Mouse (Mus musculus) ES-CJ7 (cell line): Measurements from ENCODE around the gene Ube4b.

Experiments used
- DNase-seq: peaks from one replicate; pipeline ENCODE4 v3.0.0; 2011; ENCODE audit warnings: low read depth, low spot score

The Ube4b gene

DNA sequence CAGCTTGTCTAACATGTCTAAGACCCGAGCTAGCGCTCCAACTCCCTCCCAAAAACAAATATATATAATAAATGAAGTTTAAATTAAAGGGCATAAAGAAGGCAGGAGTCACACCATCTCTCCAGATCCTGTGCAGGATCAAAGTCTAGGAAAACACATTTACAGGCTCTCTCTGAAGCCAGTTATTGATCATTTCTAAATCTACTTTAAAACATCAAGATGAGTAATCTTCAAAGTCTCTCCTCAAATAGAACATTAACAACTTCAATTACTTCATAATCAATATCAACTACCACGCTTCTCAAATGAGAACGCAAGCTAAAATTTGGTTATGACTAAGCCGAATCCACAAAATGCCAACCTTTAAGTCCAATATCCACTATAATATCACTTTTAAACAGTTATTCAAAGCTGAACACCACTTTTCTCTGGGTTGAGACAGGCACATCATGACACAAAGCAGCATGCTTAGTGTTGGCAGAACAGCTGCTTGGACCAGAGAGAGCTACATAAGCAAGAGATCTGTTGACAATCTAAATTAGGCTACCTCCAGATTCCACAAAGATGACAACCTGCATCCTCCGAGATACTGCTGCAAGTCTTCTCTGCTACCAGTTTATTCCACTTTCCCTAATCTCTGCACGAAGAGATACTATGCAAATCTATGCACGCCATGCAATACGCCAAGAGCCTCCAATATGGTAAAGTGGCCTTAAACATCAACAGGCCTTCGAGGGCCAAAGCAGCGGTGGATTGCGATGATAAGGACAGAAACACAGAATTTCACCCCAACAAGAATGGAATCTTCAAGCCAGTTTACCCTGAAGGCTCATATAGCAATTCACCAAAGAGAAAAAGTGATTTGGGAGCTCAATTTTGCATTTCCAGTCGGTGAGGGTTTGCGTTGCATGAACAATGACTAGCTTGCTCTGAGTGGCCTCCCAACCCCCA, 120.5 kb downstream of the Ube4b start:
- no peak for DNase-seq

DNA sequence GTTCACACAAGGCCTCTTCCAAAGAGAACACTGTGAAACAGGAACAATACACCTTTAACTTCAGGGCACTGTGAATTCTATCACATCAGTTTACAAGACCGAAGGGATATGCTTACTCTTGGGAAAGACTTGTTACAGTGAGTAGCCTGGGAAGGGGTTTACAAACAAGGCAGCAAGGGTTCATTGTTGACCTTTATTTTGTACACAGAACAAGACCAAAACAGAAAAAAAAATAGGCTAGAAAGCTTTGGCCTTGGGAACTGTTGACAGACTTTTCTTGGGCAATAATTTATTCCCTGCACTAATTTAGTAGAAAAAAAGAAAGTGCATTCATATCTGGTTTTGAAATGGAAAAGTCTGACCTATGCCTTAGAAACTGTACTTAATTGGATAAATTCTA, 122.1 kb downstream of the Ube4b start:
- no peak for DNase-seq

DNA sequence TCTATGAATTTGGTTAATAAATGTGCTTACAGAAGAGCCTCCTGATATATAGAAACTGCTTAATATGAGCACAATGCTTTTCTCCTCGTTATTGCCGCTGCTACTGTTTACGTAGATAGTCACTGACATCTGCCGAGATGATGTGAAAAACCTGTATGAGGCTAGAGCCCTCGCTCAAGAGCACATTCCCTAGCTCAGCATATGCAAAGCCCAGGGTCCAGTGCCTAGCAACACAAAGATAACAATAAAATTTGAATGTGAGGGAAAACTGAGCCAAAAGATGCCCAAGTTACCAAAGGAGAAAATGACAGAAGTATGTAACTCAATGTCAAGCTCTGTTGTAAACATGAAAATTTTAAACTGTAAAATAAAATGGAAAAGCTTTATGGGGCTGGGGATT, 123.0 kb downstream of the Ube4b start:
- no peak for DNase-seq

DNA sequence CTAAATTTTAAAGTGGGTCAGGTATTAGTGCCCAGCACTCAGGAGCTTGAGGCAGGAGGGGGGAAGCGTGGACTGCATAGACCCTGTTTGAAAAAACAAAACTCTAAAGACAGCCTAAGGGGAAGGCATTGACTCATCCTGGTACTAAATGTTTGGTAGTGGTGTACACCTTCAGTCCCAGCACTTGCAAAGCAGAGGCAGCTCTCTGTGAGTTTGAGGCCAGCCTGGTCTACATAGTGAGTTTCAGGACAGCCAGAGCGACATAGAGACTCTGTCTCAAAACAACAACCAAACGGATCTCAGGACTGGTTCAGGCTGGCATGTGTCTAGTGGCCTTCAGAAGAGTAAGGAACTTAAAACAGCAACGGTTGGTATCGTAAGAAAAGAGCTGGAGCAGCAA, 123.8 kb downstream of the Ube4b start:
- no peak for DNase-seq

DNA sequence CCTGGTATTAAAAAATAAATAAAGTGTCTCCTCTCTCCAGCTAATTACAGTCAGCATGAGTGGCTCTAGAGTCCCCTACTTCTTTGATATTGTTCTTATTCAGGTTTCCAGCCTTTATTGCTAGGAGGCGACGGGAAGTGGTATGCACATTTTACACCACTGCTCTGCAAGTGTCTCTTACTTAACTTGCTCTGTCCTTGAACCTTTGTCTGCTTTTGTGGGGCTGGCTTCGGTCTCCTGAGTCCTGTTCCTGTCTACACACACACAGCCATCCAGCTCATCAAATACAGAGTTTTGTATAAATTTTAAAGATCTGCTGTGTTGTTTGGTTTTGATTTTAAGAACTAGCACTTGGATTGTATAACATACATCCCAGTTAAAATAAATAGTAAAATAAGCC, 124.4 kb downstream of the Ube4b start:
- peak; percentile 29 for DNase-seq

DNA sequence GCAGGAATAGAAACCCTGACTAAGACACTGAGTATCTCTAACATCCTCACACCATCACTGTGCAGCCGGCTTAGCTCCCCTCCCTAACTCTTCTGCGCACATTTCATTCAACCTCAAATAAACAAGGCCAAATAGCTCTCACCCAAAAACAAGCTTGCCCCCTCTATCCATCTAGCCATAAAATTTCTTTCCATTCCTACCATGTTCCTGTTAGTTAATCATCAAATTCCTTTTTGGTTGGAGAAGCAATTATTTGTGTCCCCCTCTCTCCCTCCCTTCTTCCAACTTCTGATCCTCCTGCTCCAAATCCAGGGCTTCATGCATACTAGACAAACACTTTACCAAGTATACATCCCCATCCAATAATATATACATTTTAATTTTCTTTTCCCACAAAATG, 130.0 kb downstream of the Ube4b start:
- no peak for DNase-seq

DNA sequence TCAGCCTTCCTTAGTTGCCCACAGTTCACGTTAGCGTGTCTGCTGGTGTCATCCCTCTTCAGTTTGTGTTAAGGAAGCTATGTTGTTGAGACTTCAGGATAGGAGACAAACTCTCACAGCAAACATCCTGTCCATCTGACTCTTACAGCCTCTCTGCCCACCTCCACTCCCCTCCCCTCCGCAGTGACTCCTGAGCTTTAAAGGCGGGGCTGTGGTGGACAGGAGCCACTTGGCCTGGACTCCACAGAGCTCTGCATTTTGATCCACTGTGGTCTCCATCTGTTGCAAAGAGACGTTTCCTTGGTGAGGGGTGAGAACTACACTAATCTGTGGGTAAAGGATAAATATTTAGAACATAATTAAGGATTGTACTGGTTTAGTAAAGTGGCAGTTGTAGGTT, 133.6 kb downstream of the Ube4b start:
- DNase-seq = no peak

DNA sequence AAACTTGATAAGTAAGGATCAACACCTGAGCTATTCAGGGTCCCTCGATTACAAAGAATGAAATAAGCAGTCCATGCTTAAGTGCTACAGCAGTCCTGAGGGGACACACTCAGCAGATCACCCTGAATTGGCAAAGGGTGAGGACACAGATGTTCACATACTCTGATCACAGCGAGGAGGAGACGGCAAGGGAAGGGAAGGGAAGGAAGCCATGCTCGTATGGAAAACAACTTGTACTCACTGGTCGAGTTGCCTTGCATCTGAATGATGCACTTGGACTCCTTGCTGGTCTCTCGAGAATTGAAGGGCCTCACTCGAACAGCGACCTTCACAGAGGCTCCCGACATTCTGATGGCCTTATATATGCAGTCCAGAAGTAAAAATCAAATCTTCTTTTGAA, 135.5 kb downstream of the Ube4b start:
- no peak for DNase-seq

DNA sequence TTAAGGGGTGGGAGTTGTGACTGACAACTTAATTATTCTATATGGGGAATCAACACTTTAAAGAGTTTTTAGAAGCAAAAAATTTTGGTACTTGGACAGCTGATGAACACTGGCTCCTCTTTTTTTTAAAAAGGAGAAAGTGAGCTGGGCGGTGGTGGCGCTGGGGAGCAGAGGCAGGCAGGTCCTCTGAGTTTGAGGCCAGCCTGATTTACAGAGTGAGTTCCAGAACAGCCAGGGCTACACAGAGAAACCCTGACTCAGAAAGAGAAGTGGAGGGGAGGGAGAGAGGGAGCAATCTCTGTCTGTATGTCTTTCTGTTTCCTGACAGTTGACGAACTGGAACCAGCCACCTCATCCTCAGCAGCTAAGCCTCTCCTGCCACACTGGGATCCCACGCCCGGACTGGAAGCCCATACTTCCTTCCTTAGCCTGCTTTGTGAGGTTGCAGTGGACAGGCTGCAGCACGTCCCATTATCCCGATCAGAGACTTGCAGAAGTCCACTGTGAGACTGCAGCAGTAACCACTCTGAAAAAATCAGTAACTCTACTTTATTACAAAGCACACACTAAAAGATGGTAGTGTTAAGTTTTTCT, 136.3 kb downstream of the Ube4b start:
- DNase-seq = no peak

DNA sequence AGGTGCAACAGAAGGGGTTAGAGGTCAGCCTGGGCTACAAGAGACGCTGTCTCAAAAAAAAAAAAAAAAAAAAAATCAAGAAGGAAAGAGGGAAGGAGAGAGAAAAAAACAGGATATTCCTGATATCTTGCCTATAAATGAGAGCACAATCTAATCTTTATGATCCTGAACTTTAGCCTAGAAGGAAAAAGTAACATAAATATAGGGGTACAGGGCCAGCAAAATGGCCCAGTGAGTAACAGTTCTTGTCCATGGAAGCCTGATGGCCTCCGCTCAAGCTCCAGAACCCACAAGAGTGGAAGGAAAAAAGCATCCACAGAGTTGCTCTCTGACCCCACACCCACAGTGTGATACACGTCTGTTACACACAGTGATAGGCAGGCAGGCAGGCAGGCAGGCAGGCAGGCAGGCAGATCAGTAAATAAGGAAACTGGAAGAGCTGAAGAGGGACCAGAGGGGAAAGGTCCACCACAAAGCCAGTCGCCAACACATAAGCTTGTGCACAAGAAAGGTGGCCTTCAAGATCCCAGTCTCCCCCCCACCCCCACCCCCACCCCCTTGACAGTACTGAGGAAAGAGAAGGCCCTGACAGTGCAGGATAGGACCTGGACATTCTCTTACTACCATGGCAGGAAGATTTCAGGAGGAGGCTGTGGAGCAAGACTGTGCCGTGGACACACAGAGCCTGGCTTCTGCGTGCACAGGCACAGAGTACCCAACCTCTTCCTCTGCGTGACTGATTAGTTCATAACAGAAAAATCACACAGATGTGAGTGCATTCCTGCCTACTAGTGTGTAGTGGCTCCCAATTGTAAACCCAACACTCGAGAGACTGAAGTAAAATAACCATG, 140.0 kb downstream of the Ube4b start:
- no peak for DNase-seq

DNA sequence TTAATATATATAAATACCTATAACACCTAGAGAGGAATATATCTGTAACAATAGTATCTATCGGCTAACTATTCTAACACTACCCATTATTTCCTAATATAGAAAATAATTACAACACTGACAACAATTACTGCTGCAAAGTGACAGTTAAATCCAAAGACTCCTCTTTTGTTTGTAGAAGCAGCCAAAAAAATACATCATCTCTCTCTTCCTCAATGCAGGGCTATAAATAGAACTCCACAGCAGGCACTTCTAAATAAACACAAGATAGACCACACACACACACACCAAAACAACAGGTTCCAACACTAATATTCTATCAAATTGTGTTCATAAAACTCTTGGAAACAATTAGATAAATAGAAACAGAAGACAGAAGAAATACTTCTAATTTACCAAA, 140.9 kb downstream of the Ube4b start:
- no peak for DNase-seq

DNA sequence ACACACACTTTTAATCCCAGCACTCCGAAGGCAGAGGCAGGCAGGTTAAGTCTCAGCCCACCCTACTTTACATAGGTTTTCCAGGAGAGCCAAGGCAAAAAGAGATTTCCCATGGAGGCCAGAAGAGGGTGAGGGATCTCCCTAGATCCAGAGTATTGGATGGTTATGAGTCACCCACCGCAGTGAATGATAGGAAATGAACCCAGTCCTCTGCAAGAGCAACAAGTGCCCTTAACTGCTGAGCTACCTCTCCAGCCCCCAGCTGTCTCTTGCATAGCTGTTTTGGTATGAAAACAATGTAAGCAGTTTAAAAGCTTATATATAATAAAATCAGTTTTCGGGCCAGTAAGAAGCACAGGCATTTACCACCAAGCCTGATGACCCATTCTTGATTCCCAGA, 143.5 kb downstream of the Ube4b start:
- DNase-seq = no peak

DNA sequence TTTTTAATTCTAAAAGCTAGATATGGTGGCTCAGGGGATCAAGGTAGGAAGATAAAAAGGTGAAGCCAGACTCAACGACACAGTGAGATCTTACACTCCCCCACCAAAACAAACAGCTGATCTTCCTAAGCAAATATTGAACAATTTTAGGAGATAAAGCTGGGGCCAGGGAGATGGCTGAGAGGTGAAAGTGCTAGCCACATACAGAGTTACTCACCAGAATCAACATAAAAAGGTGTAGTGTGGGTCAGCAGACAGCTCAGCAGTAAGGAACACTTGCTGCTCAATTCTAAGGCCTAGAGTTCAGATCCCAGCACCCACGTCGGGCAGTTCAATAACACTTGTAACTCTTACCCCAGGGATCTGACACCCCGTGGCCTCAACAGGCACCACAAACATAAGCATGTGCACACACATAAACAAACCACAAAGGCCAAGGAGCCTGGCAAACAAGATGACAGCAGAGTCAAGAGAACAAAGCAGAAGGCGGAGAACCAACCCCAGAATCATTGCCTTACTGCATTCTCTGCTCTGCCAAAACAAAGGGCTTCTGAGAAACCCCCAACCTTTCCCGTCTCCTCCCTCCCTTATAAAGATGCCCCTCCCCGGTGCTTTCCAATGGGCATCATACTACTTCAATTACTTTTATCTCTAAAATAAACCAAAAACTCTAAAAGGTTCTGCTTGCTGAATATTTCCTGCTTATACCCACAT, 144.4 kb downstream of the Ube4b start:
- DNase-seq = peak; percentile 17
